Mouse (Mus musculus) testis, postnatal 10 days (tissue): ENCODE results near the gene Grem1.

Experiments used
- DNase-seq: peaks from one replicate; pipeline ENCODE4 v3.0.0; 2021; ENCODE audit warnings: low spot score

Grem1 gene

GRCm38 (mm10) chr2:113758311-113759161, at the start of gene Grem1:
TSS of gene Grem1 (minus strand) at chr2:113758646.
- DNase-seq: peak; percentile 48

GRCm38 (mm10) chr2:113807640-113808039, 49.2 kb upstream of the Grem1 start:
- peak; percentile 88 for DNase-seq

GRCm38 (mm10) chr2:113806851-113807577, 48.6 kb upstream of the Grem1 start:
- no peak for DNase-seq

- DNase-seq: no peak
These were observed 47.3 kb upstream of the Grem1 start for GRCm38 (mm10) chr2:113805765-113806164.

- no peak for DNase-seq
These were observed 45.3 kb upstream of the Grem1 start for GRCm38 (mm10) chr2:113803753-113804152.

GRCm38 (mm10) chr2:113800846-113801245, 42.4 kb upstream of the Grem1 start:
- DNase-seq: no peak

- DNase-seq: no peak
These were observed 40.2 kb upstream of the Grem1 start for GRCm38 (mm10) chr2:113798605-113799004.

GRCm38 (mm10) chr2:113795186-113795585, 36.7 kb upstream of the Grem1 start:
- no peak for DNase-seq

- no peak for DNase-seq
These were observed 35.1 kb upstream of the Grem1 start for GRCm38 (mm10) chr2:113793521-113793920.

- no peak for DNase-seq
These were observed 30.5 kb upstream of the Grem1 start for GRCm38 (mm10) chr2:113788821-113789387.

- no peak for DNase-seq
These were observed 29.4 kb upstream of the Grem1 start for GRCm38 (mm10) chr2:113787882-113788281.

GRCm38 (mm10) chr2:113784851-113785250, 26.4 kb upstream of the Grem1 start:
- DNase-seq: no peak

- no peak for DNase-seq
These were observed 23.1 kb upstream of the Grem1 start for GRCm38 (mm10) chr2:113781521-113781920.

- DNase-seq: no peak
These were observed 22.7 kb upstream of the Grem1 start for GRCm38 (mm10) chr2:113781107-113781506.

- no peak for DNase-seq
These were observed 20.9 kb upstream of the Grem1 start for GRCm38 (mm10) chr2:113779336-113779735.

GRCm38 (mm10) chr2:113778036-113778435, 19.6 kb upstream of the Grem1 start:
- DNase-seq: no peak

- no peak for DNase-seq
These were observed 17.9 kb upstream of the Grem1 start for GRCm38 (mm10) chr2:113776297-113776696.

GRCm38 (mm10) chr2:113774150-113774805, 15.8 kb upstream of the Grem1 start:
- DNase-seq: no peak

- DNase-seq: no peak
These were observed 10.3 kb upstream of the Grem1 start for GRCm38 (mm10) chr2:113768541-113769303.

GRCm38 (mm10) chr2:113765885-113766284, 7.4 kb upstream of the Grem1 start:
- DNase-seq: no peak

GRCm38 (mm10) chr2:113764968-113765367, 6.5 kb upstream of the Grem1 start:
- no peak for DNase-seq
